Mouse (Mus musculus) kidney, postnatal 4 days (tissue): ENCODE measurements around the gene Smyd2.
A peak's percentile ranks its signal among the peaks of the same experiment; 100 is the strongest.

Source experiments
- DNase-seq, 2 experiments: peaks; one replicate each; pipeline ENCODE4 v3.0.0; 2021; ENCODE audit warnings: mixed read lengths in 2 of 2

The Smyd2 gene

GRCm38 (mm10) chr1:189916422-189917125 is 5.6 kb downstream of the Smyd2 start:
- no peak for DNase-seq

- DNase-seq, result no peak
Measured at GRCm38 (mm10) chr1:189913093-189913760, 8.9 kb downstream of the Smyd2 start.

GRCm38 (mm10) chr1:189910685-189911345 is 11.3 kb downstream of the Smyd2 start:
- DNase-seq, result peak; percentile 52 to 65

GRCm38 (mm10) chr1:189903169-189903568 is 19.0 kb downstream of the Smyd2 start:
- no peak for DNase-seq

- DNase-seq, result no peak
Measured at GRCm38 (mm10) chr1:189902413-189902812, 19.8 kb downstream of the Smyd2 start.

GRCm38 (mm10) chr1:189899526-189899925 is 22.6 kb downstream of the Smyd2 start:
- DNase-seq, result peak in 1 of 2 experiments; percentile 43

GRCm38 (mm10) chr1:189898708-189899107 is 23.5 kb downstream of the Smyd2 start:
- no peak for DNase-seq

- no peak for DNase-seq
Measured at GRCm38 (mm10) chr1:189897861-189898260, 24.3 kb downstream of the Smyd2 start.

- no peak for DNase-seq
Measured at GRCm38 (mm10) chr1:189894191-189894590, 28.0 kb downstream of the Smyd2 start.

GRCm38 (mm10) chr1:189888749-189889148 is 33.4 kb downstream of the Smyd2 start:
- DNase-seq, result no peak

- peak; percentile 78 to 82 for DNase-seq
Measured at GRCm38 (mm10) chr1:189887518-189887917, 34.6 kb downstream of the Smyd2 start.

- DNase-seq, result no peak
Measured at GRCm38 (mm10) chr1:189885975-189886374, 36.2 kb downstream of the Smyd2 start.

GRCm38 (mm10) chr1:189884951-189885350 is 37.2 kb downstream of the Smyd2 start:
- DNase-seq, result no peak

- DNase-seq, result peak; percentile 87 to 90
Measured at GRCm38 (mm10) chr1:189883531-189884170, 38.5 kb downstream of the Smyd2 start.

- peak; percentile 78 to 84 for DNase-seq
Measured at GRCm38 (mm10) chr1:189882886-189883285, 39.3 kb downstream of the Smyd2 start.

GRCm38 (mm10) chr1:189880745-189881144 is 41.4 kb downstream of the Smyd2 start:
- peak in 1 of 2 experiments; percentile 27 for DNase-seq

GRCm38 (mm10) chr1:189879965-189880364 is 42.2 kb downstream of the Smyd2 start:
- DNase-seq, result peak; percentile 58 to 74

GRCm38 (mm10) chr1:189879212-189879611 is 43.0 kb downstream of the Smyd2 start:
- DNase-seq, result peak in 1 of 2 experiments; percentile 38

GRCm38 (mm10) chr1:189876162-189876561 is 46.0 kb downstream of the Smyd2 start:
- DNase-seq, result no peak

- peak in 1 of 2 experiments; percentile 59 for DNase-seq
Measured at GRCm38 (mm10) chr1:189875439-189875861, 46.7 kb downstream of the Smyd2 start.

GRCm38 (mm10) chr1:189873591-189873990 is 48.6 kb downstream of the Smyd2 start:
- no peak for DNase-seq

GRCm38 (mm10) chr1:189872050-189872449 is 50.1 kb downstream of the Smyd2 start:
- DNase-seq, result no peak

GRCm38 (mm10) chr1:189871625-189872024 is 50.5 kb downstream of the Smyd2 start:
- DNase-seq, result no peak
